20 mouse cellular contexts compared by ENCODE assay signal in genomic region chr1:190591621-190592020, GRCm38 (mm10).
DNase-seq lines count a peak whose midpoint lies in the region; TF ChIP-seq lines count a peak whose summit lies in the region.
"Had no signal": no experiment of that assay in that cellular context is flagged by ENCODE, and none has a peak within 500 bp of the region (broad histone marks: within the 10 kb centered on the region; RNA-seq: fewer than 3 reads in every experiment).

No protein-coding gene starts in this region.

- TF ChIP-seq CTCF in testis, adult 2 months (IDR thresholded peaks at IDR 0.05; ENCODE audit: control insufficient read depth, insufficient read depth, insufficient replicate concordance, low read depth, low read length), result no peak

- 90% methylated on average over 7 of the region's 7 CpGs for WGBS in heart, embryonic 10.5 days

- no peak overlapping the region for H3K27ac ChIP-seq in heart, embryonic 10.5 days
- H3K27ac ChIP-seq in testis, adult 2 months (ENCODE audit: control insufficient read depth, insufficient read depth, low read depth, low read length), result no peak overlapping the region
- H3K27ac ChIP-seq: embryonic facial prominence, embryonic 13.5 days; embryonic facial prominence, embryonic 15.5 days; forebrain, embryonic 10.5 days; forebrain, embryonic 12.5 days had no signal

- no peak overlapping the region for H3K4me3 ChIP-seq in heart, embryonic 10.5 days
- H3K4me3 ChIP-seq in testis, adult 2 months (ENCODE audit: control insufficient read depth, low read depth, low read length), result peak overlapping the region; percentile 28; the same call in 1 of the 2 replicates
- H3K4me3 ChIP-seq: embryonic facial prominence, embryonic 13.5 days; embryonic facial prominence, embryonic 15.5 days; erythroblast, embryonic 14.5 days; forebrain, embryonic 10.5 days; forebrain, embryonic 12.5 days had no signal

- DNase-seq in heart, embryonic 10.5 days (ENCODE audit: low spot score), result peak; percentile 51
- no peak for DNase-seq in heart, adult 8-10 months (ENCODE audit: low spot score)
- DNase-seq in testis, postnatal 10 days (ENCODE audit: low spot score), result no peak
- no peak for DNase-seq in urinary bladder, postnatal 10 days (ENCODE audit: low spot score)
- DNase-seq: adrenal gland, adult 2 months; adrenal gland, postnatal 10 days; adrenal gland, postnatal 25 days; cerebellum, adult 11 months; cerebellum, adult 18-20 months; cerebellum, adult 8-10 months; cerebellum, adult 9-11 months; cerebellum, postnatal 14 days; cerebellum, postnatal 36 days; embryo, embryonic 11 days had no signal

- H3K9me3 ChIP-seq in heart, embryonic 10.5 days, result no peaks in the 10 kb centered on the region
- H3K9me3 ChIP-seq: embryonic facial prominence, embryonic 13.5 days; embryonic facial prominence, embryonic 15.5 days; forebrain, embryonic 10.5 days; forebrain, embryonic 12.5 days had no signal

- no peak for TF ChIP-seq POLR2A in testis, adult 2 months (IDR thresholded peaks at IDR 0.05; ENCODE audit: control insufficient read depth, low read depth, low read length)

- 0 out of 2 replicates have a peak, but pooled peaks cover 4% of the 10 kb centered on the region for H3K27me3 ChIP-seq in heart, embryonic 10.5 days (ENCODE audit: insufficient read depth, poor library complexity, severe bottlenecking)
- H3K27me3 ChIP-seq in testis, adult 2 months (ENCODE audit: control insufficient read depth, insufficient read depth, low read length), result no peaks in the 10 kb centered on the region
- H3K27me3 ChIP-seq: embryonic facial prominence, embryonic 13.5 days; embryonic facial prominence, embryonic 15.5 days; forebrain, embryonic 12.5 days had no signal

- no peaks in the 10 kb centered on the region for H3K36me3 ChIP-seq in heart, embryonic 10.5 days
- no peaks in the 10 kb centered on the region for H3K36me3 ChIP-seq in testis, adult 2 months (ENCODE audit: control insufficient read depth, insufficient read depth, low read length)
- H3K36me3 ChIP-seq: embryonic facial prominence, embryonic 13.5 days; embryonic facial prominence, embryonic 15.5 days; forebrain, embryonic 10.5 days; forebrain, embryonic 12.5 days had no signal

- H3K4me1 ChIP-seq in heart, embryonic 10.5 days, result no peaks in the 10 kb centered on the region
- H3K4me1 ChIP-seq in testis, adult 2 months (ENCODE audit: control insufficient read depth, insufficient read depth, low read length), result no peaks in the 10 kb centered on the region
- H3K4me1 ChIP-seq: embryonic facial prominence, embryonic 13.5 days; embryonic facial prominence, embryonic 15.5 days; forebrain, embryonic 10.5 days; forebrain, embryonic 12.5 days had no signal
